Mouse (Mus musculus) C2C12 (cell line): ENCODE measurements around the gene Hsd17b14.

Source experiments
- CEBPB ChIP-seq: IDR thresholded peaks from one replicate; pipeline ENCODE4 v1.6.1; 2011; ENCODE audit warnings: low read depth, mild to moderate bottlenecking, control low read depth, moderate library complexity
- CTCF ChIP-seq: IDR thresholded peaks from one replicate; pipeline ENCODE4 v1.5.1; 2011; ENCODE audit not compliant: control insufficient read depth, insufficient read depth, insufficient read length
- FOSL1 ChIP-seq: IDR thresholded peaks from one replicate; pipeline ENCODE4 v1.8.0; 2011; ENCODE audit warnings: mild to moderate bottlenecking, low read length; ENCODE audit not compliant: poor library complexity, insufficient read depth, severe bottlenecking
- MAX ChIP-seq: IDR thresholded peaks from one replicate; pipeline ENCODE4 v1.6.1; 2011; ENCODE audit warnings: mild to moderate bottlenecking, control low read depth
- MYOD1 ChIP-seq: IDR thresholded peaks from one replicate; pipeline ENCODE4 v1.6.1; 2011; ENCODE audit warnings: low read depth; ENCODE audit not compliant: control insufficient read depth, insufficient read length
- USF1 ChIP-seq: IDR thresholded peaks from one replicate; pipeline ENCODE4 v1.6.1; 2011; ENCODE audit warnings: low read depth, mild to moderate bottlenecking, control low read depth, moderate library complexity

DNA sequence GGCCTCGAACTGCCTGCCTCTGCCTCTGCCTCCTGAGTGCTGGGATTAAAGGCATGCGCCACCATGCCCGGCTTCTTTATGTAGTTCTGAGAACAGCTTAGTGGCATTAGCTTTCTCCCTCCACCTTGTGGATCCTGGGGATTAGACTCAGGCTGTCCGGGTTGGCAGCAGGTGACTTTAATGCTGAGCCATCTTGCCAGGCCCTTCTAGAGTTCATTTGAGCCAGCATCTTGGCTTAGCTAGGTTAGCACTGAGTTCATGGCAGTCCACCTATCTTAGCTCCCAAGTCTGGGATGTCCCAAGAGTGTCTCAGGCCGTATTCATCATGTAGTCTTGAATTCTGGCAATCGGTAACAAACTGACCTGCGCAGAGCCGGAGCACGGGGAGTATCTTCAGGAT lies 10.8 kb downstream of the Hsd17b14 start:
- TF ChIP-seq CTCF = no peak
- no peak for TF ChIP-seq MYOD1
- no peak for TF ChIP-seq USF1
- TF ChIP-seq CEBPB = no peak
- no peak for TF ChIP-seq MAX
- no peak for TF ChIP-seq FOSL1
